Mouse (Mus musculus) heart, postnatal 36 days (tissue): ENCODE results near the gene Clec3a. TPM values are rescaled to one million over a fixed set of nuclear protein-coding genes. Genes with fewer than 3 reads are reported as not detected.

Experiments used
- DNase-seq, 2 experiments: peaks; one replicate each; pipeline ENCODE4 v3.0.0; 2021 to 2022
- intact Hi-C: fragments of 180-260 bp; cut with DNase I; formaldehyde crosslinking; loops from one replicate; pipeline ENCODE4 v1.15.1; 2025
- total RNA-seq, 2 experiments: library from RNA; stranded (reverse); gene quantifications; 2 replicates each; pipeline ENCODE4 v1.2.3; 2021

The Clec3a gene
- total RNA-seq = under 1 TPM in 1 of 2 experiments, not detected in 1; 0.75 TPM

DNA sequence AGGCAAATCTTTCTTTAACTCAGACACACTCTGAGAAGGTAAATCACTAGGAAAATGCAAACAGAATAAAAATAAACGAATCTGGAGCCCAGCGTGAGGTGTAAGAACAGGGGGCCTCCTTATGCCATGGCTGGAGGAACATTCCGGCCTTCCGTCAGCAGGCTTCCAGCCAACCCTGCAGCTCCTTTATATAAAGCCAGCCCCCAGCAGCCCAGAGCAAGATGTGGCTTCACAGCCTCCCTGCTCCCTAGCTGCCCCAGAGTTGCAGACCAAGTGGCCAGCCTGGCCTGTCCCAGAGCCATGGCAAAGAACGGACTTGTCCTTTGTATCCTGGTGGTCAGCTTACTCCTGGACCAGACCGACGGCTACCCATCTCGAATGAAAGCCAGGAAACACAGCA lies at the start of gene Clec3a:
Gene Clec3a (plus strand): TSS at position 301 of the 400 bp plus-strand sequence.
- intact Hi-C loops = no loop called here
- no peak for DNase-seq

DNA sequence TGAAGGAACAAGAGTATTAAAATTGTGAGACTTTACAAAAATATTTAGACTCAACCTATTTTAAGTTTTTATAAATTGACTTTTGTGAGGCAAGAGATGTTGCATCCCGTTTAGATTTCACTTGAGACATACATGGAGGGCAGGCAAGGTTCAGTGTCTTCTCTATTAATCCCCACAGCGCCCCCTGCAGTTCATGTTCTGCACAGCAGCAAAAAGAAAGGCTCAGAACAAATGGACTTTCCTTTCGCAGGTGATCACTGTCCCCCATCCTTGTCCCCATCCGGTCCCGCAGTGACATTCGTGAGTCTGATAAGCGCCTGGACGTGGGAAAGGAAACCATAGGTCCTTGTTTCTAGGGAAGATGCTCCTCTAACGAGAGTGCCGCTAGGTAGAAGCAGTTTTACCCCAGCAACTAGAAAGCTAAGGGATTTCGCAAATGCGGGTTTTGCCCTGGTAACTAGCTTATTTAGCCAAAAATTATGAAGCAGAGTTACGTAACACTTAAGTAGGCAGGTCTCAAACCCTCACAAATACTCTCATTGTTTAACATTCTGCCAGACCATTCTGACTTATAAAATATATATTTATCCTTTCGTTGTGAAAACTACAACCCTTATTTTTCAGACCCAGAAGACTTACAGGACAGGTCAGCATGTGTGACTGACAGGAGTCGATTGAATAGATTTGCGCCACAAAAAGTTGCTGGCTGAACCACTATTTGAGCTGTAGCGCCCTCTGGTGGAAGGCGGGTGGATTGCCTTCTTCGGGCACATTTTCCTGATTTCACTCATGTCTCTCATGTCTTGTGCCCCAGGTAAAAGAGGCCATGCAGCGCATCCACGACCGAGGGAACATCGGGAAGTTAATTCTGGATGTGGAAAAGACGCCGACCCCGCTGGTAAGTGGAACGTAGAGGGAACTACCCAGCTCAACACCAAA lies 48.6 kb upstream of the Clec3a start:
- intact Hi-C loops = loop anchor here (1.0 kb wide), 2 partner anchors 288 to 705 kb away; no protein-coding TSS in a partner anchor

DNA sequence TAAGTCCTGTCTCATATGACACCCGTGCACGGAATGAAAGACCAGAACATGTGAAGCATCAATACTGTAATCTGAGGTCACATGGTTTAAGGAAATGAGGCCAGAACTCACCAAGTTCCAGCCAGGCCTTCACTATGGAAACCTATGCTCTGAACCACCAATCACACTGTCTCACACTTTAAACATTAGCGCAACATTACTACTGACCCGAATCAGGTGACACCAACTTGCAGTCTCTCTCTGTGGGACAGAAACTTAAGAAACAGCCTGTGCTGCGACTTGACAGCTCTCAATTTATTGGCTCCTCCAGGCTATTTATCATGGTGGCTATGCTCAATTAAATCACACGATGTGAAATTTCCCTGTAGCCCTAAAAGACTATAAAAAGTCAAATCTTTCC lies 43.5 kb upstream of the Clec3a start:
- DNase-seq = no peak
- intact Hi-C loops = no loop called here

More for the DNA sequence above, 48.6 kb upstream of the Clec3a start:
- peak; percentile 54 to 78 for DNase-seq

DNA sequence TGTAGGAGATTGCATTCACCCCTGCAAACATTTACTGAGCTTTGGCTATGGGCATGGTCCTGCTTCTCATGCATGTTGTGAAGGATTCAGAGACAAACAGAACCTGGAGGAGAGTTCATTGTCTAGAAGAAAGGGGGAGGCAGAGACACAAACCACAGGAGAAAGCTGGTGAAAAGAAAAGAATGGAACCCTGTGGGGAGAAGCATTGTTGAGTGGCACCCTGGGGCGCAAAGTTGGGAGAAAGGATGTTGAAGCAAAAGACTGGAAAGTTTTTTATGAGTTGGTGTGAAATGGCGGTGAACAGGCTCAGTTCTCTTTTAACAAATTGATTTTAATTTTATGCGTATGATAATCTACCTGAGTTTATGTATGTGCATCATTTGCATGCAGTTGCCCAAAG lies 33.7 kb upstream of the Clec3a start:
- intact Hi-C loops = no loop called here
- DNase-seq = no peak

DNA sequence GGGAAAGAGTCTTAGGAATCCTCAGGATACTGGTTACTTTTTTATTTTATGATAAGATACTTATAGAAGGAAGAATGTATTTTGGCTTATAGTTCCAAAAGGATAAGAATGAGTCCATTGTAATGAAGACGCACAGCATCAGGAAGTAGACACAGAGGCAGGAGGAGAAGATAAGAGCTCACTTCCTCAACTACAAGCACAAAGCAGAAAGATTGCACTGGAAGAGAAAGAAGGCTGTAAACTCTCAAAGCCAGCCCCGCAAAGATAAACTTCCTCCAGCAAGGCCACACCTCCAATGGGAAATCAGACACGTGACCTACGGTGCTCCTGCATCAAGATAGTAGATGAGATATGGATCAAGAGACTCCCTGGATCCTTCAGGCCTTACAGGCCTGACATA lies 30.4 kb upstream of the Clec3a start:
- DNase-seq = no peak
- intact Hi-C loops = no loop called here

DNA sequence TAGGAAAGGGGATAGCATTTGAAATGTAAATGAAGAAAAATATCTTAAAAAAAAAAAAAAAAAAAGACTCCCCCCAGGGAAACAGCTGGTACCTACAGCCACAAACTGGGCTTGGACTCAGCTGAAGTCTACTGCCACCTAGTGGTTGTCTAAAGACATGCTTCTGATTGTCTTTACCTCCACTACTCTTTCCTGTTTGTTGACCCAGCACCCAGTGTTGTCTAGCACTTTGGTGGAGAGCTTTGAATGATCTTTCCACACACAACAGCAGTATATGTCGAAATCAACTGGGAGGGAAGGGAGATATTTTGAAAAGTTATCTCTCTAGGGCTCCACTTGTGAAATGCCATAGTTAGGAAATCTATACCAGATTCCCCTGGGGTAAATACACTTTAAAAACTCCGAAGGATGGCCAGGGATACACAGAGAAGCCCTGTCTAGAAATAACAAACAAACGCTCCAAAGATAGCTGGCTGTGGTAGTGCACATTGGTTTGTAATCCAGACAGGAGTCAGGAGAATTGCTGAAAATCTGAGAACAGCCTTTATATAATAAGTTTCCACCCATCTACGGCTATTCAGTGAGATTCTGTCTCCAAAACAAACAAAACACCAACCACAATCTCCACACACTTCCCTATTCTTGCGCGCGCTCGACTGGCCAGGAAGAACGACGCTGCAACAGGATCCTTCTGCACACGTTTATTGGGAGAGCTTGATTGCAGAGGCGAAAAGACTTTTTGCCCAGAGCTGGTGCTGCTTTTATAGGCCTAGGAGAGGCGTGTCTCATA lies 27.2 kb upstream of the Clec3a start:
- DNase-seq = no peak
- intact Hi-C loops = no loop called here

DNA sequence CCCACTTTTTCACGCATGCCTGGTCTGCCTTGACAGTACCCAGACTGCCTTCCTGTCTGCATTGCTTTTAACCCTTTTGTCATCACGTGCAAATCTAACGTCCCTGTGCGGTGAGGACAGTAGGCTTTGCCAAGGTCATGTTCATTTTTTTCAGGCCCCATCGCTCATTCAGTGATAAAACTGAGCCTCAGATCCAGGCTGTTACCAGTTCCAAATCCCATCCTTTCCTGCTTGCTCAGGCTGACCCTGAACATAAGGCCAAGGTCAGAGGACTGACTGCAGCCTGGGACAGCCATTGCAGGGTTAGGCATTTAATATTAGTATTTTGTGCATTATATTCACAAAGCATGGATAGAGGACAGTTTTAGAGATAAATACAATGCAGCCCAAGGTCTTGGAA lies 19.6 kb upstream of the Clec3a start:
- DNase-seq = no peak
- intact Hi-C loops = no loop called here

DNA sequence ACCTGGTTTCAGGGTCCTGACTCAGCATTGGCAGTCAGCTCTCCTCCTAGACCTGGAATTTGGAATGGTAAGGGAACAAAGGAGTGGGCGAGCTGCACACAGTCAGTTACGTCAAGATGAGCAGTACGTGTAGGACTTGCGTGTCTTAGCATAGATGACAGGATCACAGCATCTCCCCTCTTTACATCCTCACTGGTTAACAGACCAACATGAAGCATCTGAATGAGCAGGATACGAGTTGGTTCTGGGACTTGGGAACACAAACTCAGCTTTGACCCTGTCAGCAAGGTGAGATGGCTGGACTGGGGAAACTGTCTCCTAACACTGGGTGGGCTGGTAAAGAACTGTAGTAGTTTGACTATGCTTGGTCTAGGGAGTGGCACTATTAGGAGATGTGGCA lies 18.6 kb upstream of the Clec3a start:
- DNase-seq = no peak
- intact Hi-C loops = no loop called here

DNA sequence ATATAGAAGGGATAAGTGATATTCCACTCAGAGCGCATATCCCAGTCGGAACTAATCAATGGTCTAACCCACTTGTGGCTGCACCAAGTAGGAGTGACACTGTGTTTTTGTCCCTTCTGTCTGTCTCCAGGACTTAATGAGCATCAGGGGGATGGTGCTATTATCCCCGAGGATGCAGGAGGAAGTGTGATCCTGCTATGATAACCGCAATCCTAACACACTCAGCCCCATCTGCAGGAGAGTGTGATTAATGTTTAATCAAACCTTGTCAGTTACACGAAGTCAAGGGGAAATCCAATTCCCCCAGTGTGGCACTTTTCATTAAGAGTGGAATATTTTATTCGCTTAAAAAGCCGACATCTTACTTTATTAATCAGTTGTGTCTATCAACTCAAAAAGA lies 16.2 kb upstream of the Clec3a start:
- intact Hi-C loops = no loop called here
- no peak for DNase-seq

DNA sequence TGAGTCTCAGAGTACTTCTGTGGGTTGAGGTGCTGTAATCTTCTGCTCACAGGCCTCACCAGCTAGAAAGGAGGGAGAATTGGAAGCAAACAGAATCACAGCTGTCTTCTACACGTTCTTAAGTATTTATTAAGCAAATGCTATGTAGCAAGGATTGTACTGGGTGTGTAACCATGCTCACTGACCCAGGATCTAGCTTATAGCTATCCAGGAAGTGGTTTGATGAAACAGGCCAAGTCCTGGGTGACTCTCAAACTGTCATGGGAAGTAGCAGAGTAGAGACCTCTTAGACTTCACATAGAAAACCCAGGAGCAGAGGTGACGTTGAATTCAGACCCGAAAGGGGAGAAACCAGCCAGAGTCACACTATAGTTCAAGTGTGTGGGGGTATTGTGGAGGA lies 6.5 kb upstream of the Clec3a start:
- intact Hi-C loops = no loop called here
- no peak for DNase-seq

DNA sequence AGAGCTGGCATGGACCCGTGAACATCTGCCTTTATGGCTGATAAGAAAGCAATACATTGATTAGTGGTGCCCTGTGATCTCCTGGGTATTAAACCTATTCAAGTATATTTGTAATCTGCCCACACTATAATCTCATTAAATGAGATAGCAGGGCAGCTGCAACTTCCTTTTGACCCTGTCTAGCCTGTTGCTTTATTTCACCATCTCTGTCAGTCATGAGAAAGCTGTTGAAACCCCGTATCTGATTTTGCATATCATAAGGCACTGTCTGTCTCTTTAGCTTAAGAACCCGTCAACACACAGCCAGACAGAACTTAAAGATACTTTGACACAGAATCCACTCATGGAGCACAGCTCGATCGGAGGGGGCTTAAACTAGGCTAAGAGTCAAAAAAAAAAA lies 600 bp downstream of the Clec3a start:
- intact Hi-C loops = no loop called here
- no peak for DNase-seq

DNA sequence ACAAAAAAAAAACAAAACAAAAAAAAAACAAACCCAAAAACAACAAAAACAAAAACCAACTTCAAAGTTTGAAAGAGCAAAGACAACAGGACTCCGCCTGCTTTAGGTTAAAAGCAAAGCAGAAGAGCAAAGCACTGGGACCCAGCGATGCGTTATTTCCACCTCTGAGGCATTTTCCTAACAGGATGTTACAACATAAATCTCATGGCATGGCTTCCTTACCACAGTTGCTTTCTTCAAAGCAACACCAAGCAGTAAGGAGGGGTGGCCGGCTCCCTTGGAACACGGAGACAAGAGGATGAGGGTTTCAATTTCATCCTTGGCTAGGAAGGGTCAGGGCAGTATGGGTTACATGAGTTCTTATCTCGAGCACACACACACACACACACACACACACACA lies 1.0 kb downstream of the Clec3a start:
- intact Hi-C loops = no loop called here
- DNase-seq = no peak

DNA sequence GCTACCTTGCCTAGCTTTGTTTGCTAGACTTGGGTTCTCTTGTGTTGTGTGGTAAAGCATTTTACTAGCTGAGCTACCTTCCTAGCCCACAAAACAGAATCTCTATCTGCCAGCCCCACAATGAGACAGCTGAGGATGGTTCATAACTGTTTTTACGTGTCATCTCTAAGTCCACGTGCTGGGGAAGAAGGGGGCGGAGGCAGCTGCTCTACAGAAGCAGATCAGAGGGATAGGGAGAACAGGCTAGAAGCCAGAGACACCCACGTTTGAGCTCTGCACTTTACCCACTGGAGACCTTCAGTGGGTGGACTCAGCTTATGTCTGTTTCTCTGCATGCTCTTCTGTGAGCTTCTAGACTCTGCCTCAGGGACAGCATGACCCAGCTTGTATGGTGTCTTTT lies 3.7 kb downstream of the Clec3a start:
- DNase-seq = no peak
- intact Hi-C loops = no loop called here

DNA sequence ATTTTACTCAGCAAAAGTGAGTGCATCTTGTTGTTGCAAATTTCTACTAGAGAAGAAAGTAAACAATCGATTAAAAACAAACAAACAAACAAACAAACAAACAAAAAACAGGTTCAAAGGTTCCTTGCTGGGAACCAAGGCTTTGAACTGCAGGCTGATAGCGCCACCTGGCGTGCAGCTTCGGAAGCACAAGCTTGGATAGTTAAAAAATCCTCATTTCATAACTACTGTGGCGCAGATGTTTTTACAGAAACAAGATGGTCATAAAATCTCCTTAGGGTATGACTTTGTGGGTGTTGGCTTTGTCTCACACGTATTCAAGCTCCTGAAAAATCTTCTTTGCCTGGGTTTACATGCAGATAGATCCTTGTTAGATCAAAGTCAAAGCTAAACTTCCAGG lies 20.4 kb downstream of the Clec3a start:
- intact Hi-C loops = loop anchor here (1.0 to 5.0 kb wide), 2 partner anchors 357 to 776 kb away; no protein-coding TSS in a partner anchor
- DNase-seq = peak; percentile 39 to 70

DNA sequence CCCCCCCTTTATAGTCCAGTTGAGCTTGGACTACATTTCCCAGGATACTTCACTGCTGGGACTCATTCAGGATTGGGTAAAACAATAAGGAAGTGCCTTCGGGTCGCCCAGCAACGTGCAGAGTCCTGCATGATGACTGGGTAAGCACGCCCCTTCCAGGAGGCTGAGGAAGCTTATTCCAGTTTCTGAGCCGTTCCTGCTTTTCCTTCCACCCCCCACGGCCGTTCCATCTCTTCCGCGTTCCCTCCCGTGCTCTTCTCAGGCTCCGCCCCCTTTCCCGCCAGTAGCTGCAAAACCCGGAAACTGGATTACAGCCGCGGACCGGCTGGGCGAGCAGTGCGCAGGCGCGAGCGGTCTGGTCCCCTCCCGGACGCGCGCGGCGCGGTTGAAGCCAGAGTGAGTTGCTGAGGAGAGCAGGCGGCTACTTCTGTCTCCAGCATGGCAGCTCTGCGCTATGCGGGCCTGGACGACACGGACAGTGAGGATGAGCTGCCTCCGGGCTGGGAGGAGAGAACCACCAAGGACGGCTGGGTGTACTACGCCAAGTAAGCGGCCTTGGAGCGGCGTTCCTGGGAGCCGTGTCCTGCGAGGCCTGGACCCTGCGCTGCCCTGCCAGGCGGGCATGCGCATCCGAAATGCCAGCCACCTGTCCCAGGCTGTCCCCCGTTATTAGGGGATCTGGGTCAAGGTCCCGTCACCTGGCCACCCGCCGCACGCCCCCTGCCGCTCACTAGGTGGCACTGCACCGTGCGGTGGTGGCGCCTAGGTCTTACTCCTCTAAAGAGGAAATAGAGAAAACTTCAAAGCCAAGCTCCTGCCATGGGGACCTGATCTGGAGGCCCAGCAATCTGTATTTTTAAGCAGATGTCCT lies 21.7 kb downstream of the Clec3a start, which contains the start of gene Wwox:
Gene Wwox (plus strand): TSS at position 322 of the 871 bp plus-strand sequence.
- intact Hi-C loops = loop anchor here (5.0 kb wide), 1 partner anchor 777 kb away; no protein-coding TSS in a partner anchor
- peak; percentile 100 for DNase-seq

DNA sequence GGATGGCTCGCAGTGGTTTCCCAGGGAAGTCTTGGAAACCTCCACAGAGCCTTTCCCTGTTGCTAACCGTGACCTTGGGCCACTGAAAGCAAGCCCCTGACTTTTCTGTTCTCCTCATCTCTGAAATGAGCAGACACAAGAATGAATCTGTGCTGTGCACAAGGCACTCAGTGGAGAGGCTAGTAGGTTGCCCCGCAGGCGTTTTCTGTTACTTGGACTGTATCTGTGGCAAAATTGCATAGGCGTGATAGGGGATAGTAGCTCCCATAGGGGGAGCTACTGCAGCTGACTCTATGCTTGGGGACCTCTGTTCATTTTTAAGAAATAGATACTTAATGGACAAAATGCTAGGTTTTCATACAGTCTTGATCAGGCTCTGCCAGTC lies 22.3 kb downstream of the Clec3a start:
- intact Hi-C loops = no loop called here
- no peak for DNase-seq

DNA sequence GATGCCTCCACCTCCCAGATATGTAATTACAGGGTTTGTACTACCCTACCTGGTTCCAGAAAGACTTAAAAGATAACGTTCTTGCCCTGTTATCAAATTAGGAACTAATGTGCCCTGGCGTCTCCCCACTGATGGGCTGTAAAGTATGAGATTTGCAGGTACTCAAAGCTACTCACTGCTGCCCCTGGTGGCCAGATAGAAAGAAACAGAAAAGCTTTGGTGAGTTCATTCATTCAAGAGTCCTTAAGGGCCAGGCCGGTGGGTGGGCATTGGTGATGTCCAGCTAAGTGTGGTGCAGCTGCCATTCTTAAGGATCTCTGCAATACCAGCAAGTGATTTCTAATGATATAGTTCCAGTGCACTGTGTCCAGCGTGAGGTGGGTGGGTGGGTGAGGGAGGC lies 23.7 kb downstream of the Clec3a start:
- intact Hi-C loops = no loop called here
- peak in 1 of 2 experiments; percentile 33 for DNase-seq

DNA sequence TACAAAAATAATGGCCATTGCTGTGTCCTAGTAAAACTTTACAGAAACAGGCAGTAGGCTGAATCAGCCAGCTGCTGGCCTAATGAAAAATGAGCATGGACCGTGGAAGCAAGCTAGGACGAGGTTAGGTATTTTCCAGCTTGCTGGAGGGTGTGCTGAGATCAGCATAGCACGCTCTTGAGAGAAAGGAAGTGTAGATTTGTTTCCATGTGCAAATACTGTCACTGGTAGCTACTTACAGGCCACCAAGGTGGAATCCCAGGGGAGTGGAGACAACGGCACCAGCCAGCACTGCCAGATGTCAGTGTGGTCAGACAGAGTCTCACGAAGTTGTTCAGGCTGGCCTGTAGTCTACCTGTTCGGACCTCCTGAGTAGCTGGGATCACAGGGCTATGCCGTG lies 29.0 kb downstream of the Clec3a start:
- intact Hi-C loops = no loop called here
- DNase-seq = no peak

DNA sequence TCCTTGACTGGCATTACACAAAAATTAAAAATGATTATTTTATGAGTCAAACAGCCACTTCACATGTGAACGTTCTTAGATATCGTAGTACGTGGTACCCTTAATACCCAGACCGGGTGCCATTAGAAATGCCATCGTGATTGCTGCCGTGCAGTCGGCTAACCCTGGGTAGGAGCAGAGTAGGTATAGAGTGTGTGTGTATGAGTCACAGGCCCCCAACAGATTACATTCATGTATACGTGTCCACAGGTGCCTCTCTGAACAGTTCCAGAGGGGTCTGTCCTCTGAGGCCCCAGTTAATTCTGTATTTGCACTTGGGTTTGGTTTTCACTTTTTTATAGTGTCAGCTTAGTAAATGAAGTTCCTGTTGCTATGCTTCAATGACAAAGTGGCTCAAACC lies 34.4 kb downstream of the Clec3a start:
- intact Hi-C loops = loop anchor here (2.0 to 5.0 kb wide), 6 partner anchors 89 to 1987 kb away; partner anchors contain the start of gene Maf
- no peak for DNase-seq

DNA sequence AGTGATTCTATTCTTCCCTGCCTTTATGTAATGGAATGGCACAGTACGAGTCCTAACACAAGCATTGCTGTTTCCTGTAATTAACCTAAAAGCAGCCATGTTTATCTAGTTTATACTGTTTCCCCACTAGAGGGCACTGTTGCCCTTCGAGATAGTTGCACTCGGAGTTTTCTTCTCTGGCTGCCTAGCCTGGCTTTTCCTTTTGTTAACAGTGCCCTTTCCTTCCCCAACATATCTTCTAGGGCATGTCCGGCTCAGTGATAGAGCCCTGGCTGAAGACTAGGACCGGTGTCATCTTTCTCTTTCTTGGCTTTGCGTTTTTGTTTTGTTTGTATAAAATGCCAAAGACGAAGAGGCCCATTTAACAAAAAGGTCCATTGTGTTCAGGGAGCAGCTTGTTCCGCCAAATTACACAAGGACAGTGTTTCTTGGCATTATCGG lies 34.9 kb downstream of the Clec3a start:
- intact Hi-C loops = loop anchor here (2.0 to 5.0 kb wide), 6 partner anchors 88 to 1986 kb away; partner anchors contain the start of gene Maf
- peak; percentile 70 to 71 for DNase-seq
